Mouse (Mus musculus) spleen, postnatal 4 days (tissue): ENCODE measurements around the gene Ethe1.

Experiments used
- DNase-seq, 2 experiments: peaks; one replicate each; pipeline ENCODE4 v3.0.0; 2022; ENCODE audit warnings: low spot score in 2 of 2

Ethe1 gene

DNA sequence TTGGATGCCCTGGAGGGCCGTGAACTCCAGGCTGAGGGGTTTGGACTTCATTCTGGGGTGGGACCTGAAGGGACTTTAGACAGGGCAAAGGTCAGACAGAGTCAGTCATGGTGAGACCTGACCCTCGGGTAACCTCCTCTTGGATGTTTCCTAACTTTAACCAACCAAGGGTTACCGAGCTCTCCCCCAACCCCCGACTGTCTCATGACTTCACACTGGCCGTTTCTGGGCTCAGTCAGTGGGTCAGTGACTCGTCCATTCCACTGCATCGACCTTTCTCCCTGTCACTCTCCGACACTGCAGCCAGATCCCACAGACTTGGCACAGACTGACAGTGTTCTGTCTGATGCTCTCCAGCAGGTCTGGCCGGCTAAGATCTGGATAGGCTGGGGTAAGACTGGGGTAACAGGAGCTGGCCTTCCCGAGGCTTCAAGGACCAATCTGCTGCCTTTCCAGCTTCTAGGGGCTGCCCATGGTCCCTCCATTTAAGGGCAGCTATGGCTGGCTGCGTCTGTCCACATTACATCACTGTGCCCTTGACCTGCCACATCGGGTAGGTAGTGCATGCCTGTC, 13.0 kb upstream of the Ethe1 start:
- no peak for DNase-seq

DNA sequence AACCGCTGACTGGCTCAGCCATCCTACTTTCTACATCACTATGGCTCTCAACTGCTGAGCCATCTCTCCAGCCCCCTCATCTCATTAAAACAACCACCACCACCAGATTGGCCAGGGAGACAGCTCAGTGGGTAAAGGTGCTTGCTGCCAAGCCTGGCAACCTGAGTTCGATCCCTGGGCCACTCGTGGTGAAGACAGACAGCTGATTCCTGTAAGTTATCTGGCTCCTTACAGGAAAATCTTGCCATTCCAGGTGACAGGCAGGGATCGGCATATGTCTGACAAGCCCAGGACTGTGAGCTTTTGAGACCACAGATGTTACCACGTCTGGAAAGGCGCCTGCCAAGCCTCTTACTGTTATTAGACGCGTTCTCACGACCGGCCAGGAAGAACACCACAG, 9.5 kb upstream of the Ethe1 start:
- DNase-seq = no peak

DNA sequence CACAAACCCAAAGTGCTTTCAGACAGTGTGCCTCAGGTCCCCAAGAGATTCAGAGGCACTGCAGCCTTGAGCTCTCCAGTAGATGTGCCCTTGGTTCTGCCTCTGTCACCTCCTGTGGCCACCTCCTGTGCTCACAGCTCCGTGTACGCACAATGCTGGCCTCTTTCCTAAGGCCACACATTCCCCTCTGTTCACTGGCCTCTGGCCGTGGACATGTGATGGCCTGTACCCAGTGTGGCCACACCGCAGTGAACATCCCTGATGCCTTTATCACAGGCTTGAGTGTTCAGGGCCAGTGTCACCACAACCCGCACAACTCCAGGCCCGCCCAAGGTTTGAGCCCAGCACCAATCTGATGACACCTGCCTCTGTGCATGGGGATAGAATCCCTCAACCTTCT, 2.5 kb upstream of the Ethe1 start:
- no peak for DNase-seq

DNA sequence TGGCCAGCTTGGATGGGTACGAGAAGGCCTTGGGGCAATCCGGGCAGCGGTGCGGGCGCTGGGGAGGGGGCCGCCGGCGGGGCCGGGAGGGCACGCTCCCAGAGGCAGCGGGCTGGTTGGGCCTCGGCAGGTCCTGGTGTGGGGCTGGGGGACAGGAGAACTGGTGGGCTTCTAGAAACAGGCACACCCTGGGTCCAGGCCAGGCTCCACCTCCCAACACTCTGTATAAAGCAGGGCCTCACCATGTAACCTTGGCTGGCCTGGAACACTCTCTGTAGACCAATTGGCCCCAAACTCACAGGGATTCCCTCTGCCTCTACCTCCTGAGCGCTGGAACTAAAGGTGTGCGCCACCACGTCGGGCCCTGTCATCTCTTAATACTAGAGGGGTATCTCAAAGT, 1.3 kb upstream of the Ethe1 start:
- no peak for DNase-seq

DNA sequence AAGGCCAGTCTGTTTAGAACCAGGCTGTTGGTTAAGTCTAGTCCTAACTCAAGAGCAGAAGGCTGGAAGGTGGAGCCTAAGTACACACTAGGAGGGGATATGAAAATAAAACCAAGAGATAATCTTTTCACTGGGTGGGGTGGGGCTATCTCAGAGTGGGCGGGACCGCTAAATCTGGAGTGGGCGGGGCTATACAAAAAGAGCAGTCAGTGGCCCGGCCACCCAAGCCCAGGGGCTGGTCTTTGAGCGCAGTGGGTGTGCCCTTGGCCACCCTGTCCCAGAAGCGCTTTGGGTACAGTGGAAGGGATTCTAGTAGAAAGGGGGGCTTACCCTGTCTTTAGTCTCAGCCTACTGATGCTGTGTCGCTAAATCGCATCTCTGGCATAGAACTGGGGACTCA, 515 bp upstream of the Ethe1 start:
- no peak for DNase-seq

DNA sequence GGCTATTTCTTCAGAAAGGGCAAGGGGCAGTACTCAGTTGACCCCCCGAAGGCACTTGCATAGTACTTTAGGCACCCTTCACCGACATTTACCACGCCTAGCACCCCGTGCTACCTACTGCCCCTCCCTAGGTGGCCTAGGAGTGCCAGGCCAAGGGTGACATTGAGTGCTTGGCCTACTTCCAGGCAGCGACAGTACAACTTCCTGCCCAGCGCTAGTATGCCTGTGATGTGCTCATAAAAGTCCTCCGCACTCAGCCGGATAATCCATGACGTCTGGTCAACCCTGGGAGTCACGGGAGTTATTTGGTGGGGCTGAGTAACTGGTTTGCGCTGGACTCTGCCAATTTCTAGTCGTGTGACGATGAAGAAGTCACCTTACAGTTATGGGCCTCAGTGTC, 993 bp downstream of the Ethe1 start:
- no peak for DNase-seq

DNA sequence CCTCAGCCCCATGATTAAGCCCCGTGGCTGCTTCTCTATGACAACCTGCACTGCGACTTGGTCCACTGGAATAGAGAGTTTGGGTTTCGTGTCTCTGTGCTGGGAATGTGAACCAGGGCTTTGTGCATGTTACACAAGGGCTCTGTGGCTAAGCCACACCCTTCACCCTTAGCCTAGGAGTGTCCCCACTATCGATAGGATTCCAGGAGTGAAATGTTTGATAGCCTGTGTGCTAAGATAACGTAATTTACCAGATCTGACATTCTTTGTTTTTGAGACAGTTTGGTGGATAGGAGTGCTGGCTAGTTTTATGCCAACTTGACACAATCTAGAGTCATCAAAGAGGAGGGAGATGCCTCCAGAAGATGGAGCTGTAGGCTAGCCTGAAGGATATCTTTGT, 4.4 kb downstream of the Ethe1 start:
- DNase-seq = no peak

DNA sequence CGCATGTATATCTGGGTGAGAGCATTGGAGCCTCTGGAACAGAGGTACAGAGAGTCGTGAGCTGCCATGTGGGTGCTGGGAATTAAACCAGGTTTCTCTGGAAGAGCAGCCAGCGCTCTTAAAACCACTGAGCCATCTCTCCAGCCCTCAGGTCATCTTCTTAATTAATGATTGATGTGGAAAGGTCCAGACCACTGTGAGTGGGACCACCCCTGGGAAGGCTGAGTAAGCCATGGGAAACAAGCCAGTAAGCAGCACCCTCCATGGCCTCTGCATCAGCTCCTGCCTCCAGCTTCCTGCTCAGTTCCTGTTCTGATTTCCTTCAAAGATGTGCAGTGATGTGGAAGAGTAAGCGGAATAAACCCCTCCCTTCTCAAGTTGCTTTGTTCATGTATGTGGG, 4.8 kb downstream of the Ethe1 start:
- DNase-seq = no peak

DNA sequence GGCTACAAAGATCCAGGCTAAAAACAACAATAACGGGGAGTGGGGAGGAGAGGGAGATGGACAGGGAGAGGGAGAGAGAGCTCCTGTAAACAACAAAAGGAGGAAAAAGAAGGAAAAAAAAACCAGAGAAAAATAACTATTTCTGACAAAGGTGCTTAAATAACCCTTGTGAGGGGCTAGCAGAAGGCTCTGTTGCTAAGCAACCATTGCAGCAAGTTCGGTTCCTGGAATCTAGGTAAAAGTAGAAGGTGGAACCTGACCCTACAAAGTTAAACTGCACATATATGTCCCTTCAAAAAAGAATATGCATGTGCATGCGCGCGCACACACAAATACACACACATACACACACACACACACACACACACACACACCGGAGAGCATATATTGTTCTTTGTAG, 5.4 kb downstream of the Ethe1 start:
- no peak for DNase-seq

DNA sequence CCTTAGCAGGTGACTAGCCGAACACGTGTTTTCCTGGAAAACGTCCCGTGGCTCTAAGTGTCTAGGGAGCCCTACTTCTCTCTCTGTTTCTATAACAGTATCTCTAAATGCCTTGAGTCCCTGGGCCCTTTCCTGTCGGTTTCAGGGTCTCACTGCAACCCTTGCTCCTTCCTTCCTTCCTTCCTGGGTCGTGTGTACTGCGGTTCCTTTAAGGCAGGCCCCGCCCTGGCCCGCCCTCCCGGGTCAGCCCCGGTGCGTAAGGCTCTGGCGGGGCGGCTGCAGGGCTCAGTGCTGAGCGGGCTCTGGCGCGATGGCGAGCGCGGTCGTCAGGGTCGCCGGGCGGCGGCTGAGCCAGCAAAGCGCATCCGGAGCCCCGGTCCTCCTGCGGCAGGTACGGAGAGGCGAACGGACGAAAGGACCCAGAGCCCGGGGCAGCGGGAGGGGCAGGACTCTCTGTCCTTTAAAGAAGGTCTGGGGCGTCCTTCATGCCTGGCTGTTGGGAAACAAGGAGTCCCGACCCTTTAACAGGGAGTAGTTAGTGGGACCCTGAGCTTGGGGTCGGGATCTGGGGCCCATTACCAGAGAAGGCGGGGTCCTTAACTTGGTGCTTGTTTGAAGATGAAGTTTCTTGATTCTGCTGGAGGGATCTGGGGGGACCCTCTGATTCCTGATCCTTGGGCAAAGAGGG, 6.4 kb downstream of the Ethe1 start:
- peak; percentile 76 to 87 for DNase-seq

DNA sequence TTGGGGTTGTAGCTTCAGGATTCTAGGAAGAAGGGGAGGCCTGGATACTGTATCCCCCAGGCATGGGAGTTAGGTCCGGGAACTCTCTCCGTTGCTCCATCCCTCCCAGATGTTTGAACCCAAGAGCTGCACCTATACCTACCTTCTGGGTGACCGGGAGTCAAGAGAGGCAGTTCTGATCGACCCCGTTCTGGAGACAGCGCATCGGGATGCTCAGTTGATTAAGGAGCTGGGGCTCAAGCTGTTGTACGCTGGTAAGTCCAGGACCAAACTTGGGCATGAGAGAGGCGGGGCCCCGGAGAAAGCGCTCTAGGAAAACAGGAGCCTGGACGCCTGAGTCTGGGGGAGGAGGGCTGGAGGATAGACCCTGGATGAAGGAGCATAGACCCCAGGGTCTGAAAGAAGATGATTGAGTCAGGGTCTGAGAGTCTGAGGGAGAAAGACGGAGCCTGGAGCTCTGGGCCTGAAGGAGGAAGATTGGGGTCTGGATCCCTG, 7.0 kb downstream of the Ethe1 start:
- DNase-seq = peak in 1 of 2 experiments; percentile 65

DNA sequence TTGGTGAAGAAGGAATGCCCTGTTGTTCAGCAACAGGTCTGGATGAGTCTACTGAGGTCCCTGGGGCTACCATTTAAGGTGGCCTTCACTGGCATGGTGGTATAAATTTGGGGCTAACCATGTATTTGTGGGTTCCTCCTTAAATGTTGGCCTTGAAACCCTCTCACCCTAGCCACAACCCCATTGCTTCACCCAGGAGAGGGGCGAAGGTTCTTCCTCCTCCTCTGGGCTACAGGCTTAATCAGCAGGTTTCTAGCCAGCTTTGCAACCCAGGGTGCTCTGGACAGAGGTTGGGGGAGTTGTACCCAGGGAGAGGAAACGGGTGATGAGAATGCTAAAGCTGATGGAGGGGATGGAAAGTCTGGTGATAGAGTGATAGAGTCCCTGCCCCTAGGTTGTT, 8.1 kb downstream of the Ethe1 start:
- DNase-seq = no peak

DNA sequence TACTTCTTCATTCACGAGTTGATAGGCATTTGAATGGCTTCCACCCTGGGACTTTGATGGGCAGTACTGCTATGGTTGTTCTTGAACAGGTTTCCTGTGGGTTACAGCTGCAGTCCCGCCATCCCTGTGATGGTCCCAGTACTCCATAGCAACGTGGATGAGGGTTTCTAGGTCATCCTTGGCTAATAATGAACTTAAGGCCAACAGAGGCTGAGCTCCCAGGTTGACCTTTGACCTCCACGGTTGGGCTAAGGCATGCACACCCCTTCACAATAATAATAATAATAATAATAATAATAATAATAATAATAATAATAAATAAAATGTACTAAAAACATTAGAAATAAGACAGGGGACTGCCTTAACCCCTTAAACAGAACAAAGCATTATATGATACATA, 10.8 kb downstream of the Ethe1 start:
- DNase-seq = no peak

DNA sequence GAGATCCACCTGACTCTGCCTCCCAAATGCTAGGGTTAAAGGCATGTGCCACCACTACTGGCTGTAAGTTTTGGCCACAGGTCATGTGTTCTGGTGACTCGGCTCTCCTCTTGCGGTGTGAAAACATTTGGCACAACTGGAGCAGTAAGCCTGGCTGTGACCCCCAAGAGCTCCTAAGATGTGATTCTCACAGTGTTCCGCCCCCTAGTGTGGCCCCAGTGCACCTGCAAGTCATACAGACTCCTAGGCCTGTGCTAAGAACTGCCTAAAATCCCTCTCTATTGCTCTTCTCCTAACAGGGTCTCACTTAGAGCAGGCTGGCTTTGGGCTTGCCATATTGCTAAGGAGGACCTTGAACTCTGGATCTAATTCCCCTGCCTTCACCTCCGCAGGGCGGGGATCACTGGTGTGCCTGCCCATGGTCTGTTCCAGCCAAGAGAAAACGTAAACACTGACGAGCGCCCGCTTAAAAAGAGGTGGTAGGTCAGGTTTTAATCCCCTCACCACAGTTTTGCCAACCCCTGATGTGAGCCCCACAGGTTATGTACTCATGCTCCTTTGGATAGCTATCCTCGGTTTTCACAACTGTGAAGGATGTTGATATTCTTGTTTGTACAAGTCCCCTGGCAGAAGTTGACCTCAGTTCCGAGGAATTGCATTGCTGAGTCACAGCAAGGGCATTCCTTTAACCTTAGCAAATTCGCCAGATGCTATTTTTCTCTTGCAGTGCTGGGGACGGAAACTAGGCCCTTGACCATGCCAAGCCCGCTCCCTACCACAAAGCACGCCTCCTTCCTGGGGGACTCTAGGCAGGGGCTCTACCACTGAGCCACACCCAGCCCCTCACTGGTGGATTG, 12.1 kb downstream of the Ethe1 start:
- no peak for DNase-seq

DNA sequence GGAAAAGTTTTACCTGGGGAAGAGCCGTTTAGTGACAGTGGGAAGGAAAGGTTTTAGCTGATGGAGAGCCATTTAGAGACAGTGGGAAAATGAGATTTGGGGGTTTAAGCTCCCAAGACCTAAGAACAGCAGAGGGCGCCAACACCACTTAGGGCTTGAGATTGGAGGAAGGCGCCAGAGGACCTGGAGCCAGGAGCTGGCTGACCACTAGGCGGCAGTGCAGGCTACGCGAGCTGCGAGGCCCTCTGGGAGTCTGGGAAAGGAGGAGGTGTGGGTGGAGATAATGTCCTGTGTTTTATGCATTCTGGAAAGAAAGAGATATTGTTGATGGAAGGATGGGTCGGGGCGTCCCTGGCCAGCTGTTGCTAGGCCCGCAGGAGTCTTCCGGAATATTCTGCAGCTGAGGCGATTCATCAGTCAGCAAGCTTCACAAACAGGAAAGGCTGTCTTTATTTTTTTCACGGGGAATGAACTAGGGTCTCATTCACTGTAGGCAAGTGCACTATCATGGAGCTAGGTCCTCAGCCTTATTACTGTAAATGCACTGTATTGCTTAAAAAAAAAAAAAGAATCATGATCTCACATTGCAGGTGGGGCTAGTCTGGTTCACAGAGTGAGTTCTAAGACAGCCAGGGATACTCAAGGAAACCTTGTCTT, 13.7 kb downstream of the Ethe1 start:
- DNase-seq = peak; percentile 91 to 98

DNA sequence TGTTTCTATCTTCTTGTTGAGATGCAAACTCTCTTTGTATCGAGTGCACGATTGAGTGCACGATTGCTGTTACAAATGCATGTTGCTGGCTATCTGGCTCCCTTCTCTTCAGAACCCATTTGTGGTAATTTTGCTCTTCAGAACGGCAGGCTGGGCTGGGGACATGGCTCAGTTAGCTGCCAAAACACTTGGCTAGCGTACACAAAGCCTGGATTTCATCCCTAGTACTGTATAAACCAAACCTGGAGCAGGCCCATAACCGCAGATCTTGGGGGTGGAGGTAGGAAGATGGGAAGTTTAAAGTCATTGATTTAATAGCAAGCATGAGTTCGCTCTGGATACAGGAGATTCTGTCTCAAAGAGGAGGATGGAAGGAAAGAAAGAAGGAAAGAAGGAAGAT, 18.2 kb downstream of the Ethe1 start:
- no peak for DNase-seq

DNA sequence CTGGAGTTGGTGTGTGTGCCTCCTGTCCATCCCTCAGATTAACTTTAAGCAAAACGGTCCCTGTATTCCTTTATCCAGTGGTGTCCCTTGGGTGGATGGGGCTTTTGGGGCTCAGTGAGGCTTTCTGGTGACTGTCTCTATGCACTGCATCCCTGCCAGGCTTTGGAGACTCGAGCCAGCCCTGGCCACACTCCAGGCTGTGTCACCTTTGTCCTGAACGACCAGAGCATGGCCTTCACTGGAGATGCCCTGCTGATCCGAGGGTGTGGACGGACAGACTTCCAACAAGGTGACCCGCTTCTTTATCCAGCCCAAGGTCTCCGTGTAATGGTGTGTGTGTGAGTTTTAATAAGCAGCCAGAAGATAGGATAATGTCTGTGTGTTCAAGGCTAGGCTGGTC, 18.7 kb downstream of the Ethe1 start:
- DNase-seq = no peak

DNA sequence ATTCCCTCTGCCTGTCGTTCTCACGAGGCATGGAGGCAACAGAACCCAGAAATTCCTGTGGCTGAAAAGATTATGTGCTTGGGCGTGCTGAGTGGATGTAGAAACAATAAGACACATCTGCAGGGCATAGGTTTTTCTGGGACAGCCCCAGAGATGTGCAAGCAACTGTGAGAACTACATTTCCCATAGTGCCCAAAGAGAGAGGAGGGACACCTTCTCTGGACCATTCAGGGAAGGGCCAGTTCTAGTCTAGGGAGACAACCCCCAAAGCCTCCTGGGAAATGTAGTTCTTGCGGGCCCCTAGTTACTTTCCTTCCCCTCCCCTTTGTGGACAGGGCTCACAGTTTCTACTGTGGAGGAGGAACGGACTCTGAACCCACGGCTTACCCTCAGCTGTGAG, 20.7 kb downstream of the Ethe1 start:
- DNase-seq = peak in 1 of 2 experiments; percentile 64

DNA sequence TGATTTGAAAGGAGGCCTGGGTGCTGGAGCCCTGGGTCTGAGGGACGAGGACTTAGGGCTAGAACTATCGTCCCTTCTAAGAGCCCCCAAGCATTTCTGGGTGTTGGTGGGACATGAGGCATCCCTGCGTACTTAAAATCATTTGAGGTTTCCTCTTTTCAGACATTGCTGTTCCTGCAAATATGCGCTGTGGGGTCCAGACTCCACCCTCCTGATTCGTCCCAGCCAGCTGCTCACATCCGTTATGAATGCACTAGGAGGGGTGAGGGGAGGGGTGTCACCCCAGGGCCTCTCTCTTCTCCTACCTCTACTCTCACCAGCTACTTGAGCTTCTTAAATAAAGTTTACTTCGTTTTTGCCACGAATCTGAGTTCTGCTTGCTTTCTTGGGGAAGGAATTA, 21.2 kb downstream of the Ethe1 start:
- no peak for DNase-seq

DNA sequence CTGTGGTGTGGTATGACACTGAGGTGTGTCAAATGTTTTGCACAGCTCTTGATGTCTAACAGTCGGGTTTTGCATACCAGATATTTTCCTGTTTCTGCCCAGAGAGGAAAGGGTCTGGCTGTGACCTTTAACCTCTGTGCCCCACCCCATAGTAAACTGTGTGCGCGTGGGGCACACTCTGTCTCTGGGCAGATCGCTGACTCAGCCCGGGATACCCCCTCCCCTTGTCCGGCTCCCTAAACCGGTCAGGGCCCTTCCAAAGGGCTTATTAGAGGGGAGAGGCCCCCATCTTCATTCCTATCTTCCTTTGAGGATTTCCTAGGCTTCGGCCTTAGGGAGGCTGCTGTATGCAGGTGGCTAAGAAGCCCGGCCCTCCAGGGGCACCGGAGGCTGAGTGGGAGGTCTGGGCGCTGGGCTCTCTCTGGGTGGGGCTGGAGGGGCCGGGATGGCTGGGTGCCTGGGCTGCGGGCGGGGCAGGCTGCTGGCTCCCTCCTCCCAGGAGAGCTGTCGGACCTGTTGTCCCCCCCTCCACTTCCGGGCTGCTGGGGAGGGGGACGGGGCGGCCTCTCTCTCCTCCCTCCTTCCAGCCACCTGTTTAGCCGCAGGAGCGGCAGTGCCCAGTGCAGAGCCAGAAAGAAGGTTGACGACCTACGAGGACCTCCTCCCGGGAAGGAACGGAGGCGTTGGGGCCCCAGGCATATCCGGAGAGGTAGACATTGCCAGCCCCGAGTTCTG, 23.0 kb downstream of the Ethe1 start, which contains the start of gene Phldb3:
TSS of gene Phldb3 (plus strand) at position 620 of the 735 bp plus-strand sequence.
- DNase-seq = peak; percentile 47 to 79

DNA sequence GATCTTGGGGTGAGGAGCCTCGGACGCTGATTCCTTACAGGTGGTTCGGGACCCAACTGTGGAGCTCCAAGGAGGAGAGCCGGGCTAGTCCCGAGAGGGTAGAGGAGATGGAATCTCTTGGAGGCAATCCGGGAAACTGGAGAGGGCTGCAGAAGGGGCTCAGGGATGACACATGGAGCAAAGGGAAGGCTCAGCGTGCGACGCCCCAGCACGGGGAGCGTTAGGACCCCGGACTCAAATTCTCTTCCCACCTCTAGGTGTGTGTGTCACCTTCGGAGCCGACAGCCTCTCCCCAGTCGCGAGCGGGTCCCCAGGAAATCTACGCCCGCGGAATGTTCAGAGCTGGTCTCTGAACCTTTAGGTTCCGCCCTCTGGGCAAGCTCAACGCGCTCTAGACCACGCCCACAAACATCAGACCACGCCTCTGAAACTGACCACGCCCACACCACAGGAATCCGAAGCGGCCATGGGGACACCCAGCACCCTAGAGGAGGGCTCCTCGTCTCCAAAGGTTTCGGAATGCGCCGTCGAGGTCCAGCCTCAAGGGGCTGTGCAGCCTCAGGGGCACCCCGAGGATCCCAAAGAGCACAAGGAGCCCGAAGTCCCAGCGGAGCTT, 23.6 kb downstream of the Ethe1 start:
- peak; percentile 95 to 97 for DNase-seq
